Mouse (Mus musculus) limb, embryonic 10.5 days (tissue): Measurements from ENCODE around the gene Gm36079. TPM values are rescaled to one million over a fixed set of nuclear protein-coding genes. Genes with fewer than 3 reads are reported as not detected.
"Not testable (repeated sequence)": the region's sequence is repeated elsewhere in the genome, so short reads cannot be mapped to it uniquely, and the experiment has no call there.

Source experiments
- DNase-seq: peaks from one replicate; pipeline ENCODE4 v3.0.0-alpha.2; 2017; ENCODE audit warnings: low spot score
- H3K27ac ChIP-seq: fragments of 300-500 bp; sonication (generic); 2 replicates; pipeline ENCODE4 v1.5.1; 2016; ENCODE audit warnings: mild to moderate bottlenecking
- H3K27me3 ChIP-seq: fragments of 300-500 bp; sonication (generic); 2 replicates; pipeline ENCODE4 v1.6.1; 2016; ENCODE audit warnings: low read depth, mild to moderate bottlenecking; ENCODE audit not compliant: poor library complexity, severe bottlenecking
- H3K36me3 ChIP-seq: fragments of 300-500 bp; sonication (generic); 2 replicates; pipeline ENCODE4 v1.6.1; 2016; ENCODE audit warnings: mild to moderate bottlenecking, moderate library complexity
- H3K4me1 ChIP-seq: fragments of 300-500 bp; sonication (generic); 2 replicates; pipeline ENCODE4 v1.6.1; 2016
- H3K4me3 ChIP-seq: fragments of 300-500 bp; sonication (generic); 2 replicates; pipeline ENCODE4 v1.5.1; 2016; ENCODE audit warnings: mild to moderate bottlenecking, moderate library complexity
- H3K9me3 ChIP-seq: fragments of 300-500 bp; sonication (generic); replicated peaks from 2 replicates; pipeline ENCODE4 v1.6.1; 2016; ENCODE audit warnings: mild to moderate bottlenecking
- WGBS: fragments of 180-500 bp; shearing (Covaris S2); methylation state at CpG from one replicate; pipeline ENCODE4 v1.1.7; 2016; 5-methylcytosine and 5-hydroxymethylcytosine counted together
- polyA plus RNA-seq: library from polyadenylated mRNA; unstranded; fragments of >200 nt; fragmentation: Nextera tagmentation; extraction: Ambion mirVana; gene quantifications from 2 replicates; pipeline ENCODE4 v1.2.1, GENCODE M21; 2016

Gene Gm36079
- polyA plus RNA-seq, 1 experiment from 2014 or later: not detected

DNA sequence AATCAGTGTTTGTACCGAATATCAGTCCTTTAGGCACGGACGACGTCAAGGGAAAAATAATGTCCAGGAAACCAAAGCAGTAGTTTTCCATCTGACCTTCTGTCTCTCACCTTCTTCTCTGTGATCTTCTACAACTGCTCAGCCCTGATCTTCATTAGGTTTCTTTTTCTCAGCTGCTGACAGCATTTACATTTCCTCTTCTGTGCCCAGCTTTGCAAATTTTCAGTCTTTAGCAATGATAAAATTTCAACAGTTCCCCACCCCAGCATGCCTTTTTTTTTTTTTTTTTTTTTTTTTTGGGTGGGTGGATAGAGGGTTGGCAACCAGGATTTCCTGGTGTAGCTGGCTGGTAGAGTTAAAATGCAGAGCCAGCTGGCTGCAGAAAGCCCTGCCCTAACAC is 27.6 kb downstream of the Gm36079 start:
- H3K36me3 ChIP-seq, H3K9me3 ChIP-seq, H3K4me1 ChIP-seq, H3K27ac ChIP-seq, H3K27me3 ChIP-seq, H3K4me3 ChIP-seq, DNase-seq: not testable (repeated sequence)
- no CpG with 5 or more reads among the region's 4 CpGs for WGBS

DNA sequence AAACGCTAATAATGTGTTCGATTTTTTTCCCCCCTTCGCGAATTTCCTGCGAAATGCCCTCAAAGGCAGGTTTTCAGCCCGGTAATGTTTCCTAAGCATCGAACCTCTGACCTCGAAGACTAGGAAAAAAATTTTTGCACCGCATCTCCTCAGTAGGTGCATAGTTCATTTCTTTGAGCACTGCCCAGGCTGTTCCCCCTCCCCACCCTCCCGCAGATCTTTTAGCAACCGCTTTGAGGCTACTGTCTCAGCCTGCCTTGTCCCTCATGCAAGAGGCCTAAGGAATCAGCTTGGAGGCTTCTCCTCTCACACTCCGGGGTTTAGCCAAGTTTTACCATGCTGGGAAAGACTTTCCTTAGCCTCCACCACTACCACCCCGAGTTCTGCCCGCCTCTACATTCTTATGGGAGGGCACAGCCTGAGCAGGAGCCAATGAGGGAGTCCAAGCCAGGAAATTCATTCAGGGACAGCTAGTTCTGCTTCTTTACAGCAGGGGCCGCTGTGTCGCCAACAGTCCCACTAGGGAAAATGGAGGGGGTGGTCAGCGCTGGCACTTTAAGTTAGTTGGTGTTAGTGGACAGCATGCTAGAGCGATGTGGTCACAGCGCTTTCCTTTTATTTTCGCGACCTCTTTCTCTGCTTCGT is 28.2 kb downstream of the Gm36079 start:
- not testable (repeated sequence) for H3K4me1 ChIP-seq, H3K4me3 ChIP-seq, H3K27ac ChIP-seq, H3K27me3 ChIP-seq, H3K36me3 ChIP-seq, H3K9me3 ChIP-seq, DNase-seq
- WGBS: no CpG with 5 or more reads among the region's 22 CpGs

DNA sequence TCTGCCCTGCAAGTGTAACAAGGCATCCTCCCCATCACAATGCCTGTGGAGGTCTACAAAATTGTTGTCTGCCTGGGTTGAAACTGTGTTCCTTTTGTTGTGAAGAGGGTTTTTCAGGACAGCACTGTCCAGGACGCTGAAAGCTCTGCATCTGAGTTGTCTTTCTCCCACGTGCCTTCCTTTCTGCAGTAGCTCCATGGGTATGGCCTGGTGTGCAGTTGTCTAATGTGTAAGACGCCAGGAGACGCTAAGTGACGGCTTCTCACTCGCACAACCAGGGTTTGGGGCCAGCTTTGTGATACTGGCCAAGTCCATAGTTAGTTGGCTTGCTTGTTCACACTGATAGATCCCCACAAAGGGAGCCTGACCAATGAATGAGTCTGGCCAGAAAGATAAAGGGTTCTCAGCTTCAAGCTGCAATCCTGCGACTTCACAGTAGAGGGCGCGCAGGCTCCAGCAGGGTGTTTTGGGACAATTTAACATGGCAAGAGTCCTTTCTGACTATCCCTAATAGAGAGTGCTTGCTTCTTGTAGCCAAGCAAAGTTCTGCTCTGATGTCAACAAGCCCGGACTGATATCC is 34.8 kb downstream of the Gm36079 start:
- H3K4me3 ChIP-seq, DNase-seq, H3K9me3 ChIP-seq, H3K27ac ChIP-seq, H3K4me1 ChIP-seq, H3K27me3 ChIP-seq, H3K36me3 ChIP-seq: not testable (repeated sequence)
- WGBS: no CpG with 5 or more reads among the region's 10 CpGs

DNA sequence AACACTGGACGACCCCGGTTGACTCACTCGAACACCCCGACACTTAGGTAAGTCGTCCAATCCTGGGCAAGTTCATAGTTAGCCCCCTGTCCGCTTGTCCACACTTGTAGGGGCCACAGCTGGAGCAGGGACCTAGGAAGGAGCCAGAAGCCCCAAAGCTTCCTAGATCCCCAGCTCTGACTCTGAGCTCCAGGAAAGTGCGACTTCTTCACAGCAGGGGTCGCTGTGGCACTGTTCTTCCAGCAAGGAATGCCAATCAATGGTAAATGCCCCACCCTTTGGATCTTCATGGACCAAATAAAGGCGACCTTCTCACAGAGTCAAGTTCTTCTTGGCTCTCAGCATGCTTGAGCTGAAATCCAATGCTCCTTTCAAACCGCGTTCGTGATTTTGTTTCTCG is 35.5 kb downstream of the Gm36079 start:
- DNase-seq, H3K27me3 ChIP-seq, H3K9me3 ChIP-seq, H3K4me3 ChIP-seq, H3K4me1 ChIP-seq, H3K36me3 ChIP-seq, H3K27ac ChIP-seq: not testable (repeated sequence)
- WGBS: no CpG with 5 or more reads among the region's 13 CpGs

Other genes starting within 250 kb of the Gm36079 start
- 41.6 and 45.1 TPM in 2 replicates for gene Zfp131, start 236.1 kb downstream of the Gm36079 start, polyA plus RNA-seq
- gene AF067063, start 196.8 kb downstream of the Gm36079 start, polyA plus RNA-seq: not detected in 2 replicates
- not detected in 2 replicates for gene D13Ertd608e, start 191.0 kb downstream of the Gm36079 start, polyA plus RNA-seq
- not detected in 2 replicates for gene Tcstv1, start 132.2 kb downstream of the Gm36079 start, polyA plus RNA-seq
- gene Gm21761, start 97.7 kb downstream of the Gm36079 start, polyA plus RNA-seq: not detected in 2 replicates
- not detected in 2 replicates for gene B020031M17Rik, start 76.2 kb downstream of the Gm36079 start, polyA plus RNA-seq
- not detected in 2 replicates for gene Gm21188, start 25.2 kb upstream of the Gm36079 start, polyA plus RNA-seq
- gene Gm20767, start 113.2 kb upstream of the Gm36079 start, polyA plus RNA-seq: not detected in 2 replicates
- not detected in 2 replicates for gene Gm21818, start 145.4 kb upstream of the Gm36079 start, polyA plus RNA-seq
- not detected in 2 replicates for gene Gm21762, start 188.9 kb upstream of the Gm36079 start, polyA plus RNA-seq
- not detected in 2 replicates for gene Gm21731, start 212.1 kb upstream of the Gm36079 start, polyA plus RNA-seq
- gene AF067061, start 236.1 kb upstream of the Gm36079 start, polyA plus RNA-seq: not detected in 2 replicates